Mouse (Mus musculus) c-Kit-positive CD71-positive TER-119-positive erythroid progenitor cells, embryonic 14.5 days (primary cell): ENCODE measurements around the gene Gata2.
A peak's percentile ranks its signal among the peaks of the same experiment; 100 is the strongest.
"Not testable (repeated sequence)": the region's sequence is repeated elsewhere in the genome, so short reads cannot be mapped to it uniquely, and the experiment has no call there.

Experiments used
- DNase-seq: peaks from one replicate; pipeline ENCODE4 v3.0.0-alpha.2; 2013; ENCODE audit warnings: low spot score

Gene Gata2

GRCm38 (mm10) chr6:88193433-88194052, at the start of gene Gata2:
Gene Gata2 (plus strand): TSS chr6:88193891.
- no peak for DNase-seq

- no peak for DNase-seq
Measured at GRCm38 (mm10) chr6:88145793-88146192, 47.9 kb upstream of the Gata2 start.

GRCm38 (mm10) chr6:88146576-88146975, 47.1 kb upstream of the Gata2 start:
- DNase-seq = no peak

- DNase-seq = no peak
Measured at GRCm38 (mm10) chr6:88147411-88148003, 46.2 kb upstream of the Gata2 start.

GRCm38 (mm10) chr6:88151335-88151734, 42.4 kb upstream of the Gata2 start:
- DNase-seq = no peak

GRCm38 (mm10) chr6:88152127-88152705, 41.5 kb upstream of the Gata2 start:
- DNase-seq = no peak

GRCm38 (mm10) chr6:88152979-88153378, 40.7 kb upstream of the Gata2 start:
- DNase-seq = no peak

GRCm38 (mm10) chr6:88155614-88156013, 38.1 kb upstream of the Gata2 start:
- DNase-seq = not testable (repeated sequence)

- no peak for DNase-seq
Measured at GRCm38 (mm10) chr6:88158790-88159189, 34.9 kb upstream of the Gata2 start.

GRCm38 (mm10) chr6:88166054-88166453, 27.6 kb upstream of the Gata2 start:
- no peak for DNase-seq

- no peak for DNase-seq
Measured at GRCm38 (mm10) chr6:88174191-88174590, 19.5 kb upstream of the Gata2 start.

GRCm38 (mm10) chr6:88174676-88175075, 19.0 kb upstream of the Gata2 start:
- DNase-seq = no peak

- DNase-seq = no peak
Measured at GRCm38 (mm10) chr6:88184671-88185070, 9.0 kb upstream of the Gata2 start.

GRCm38 (mm10) chr6:88188148-88188547, 5.5 kb upstream of the Gata2 start:
- no peak for DNase-seq

- DNase-seq = peak; percentile 70
Measured at GRCm38 (mm10) chr6:88189312-88190042, 4.2 kb upstream of the Gata2 start.

- no peak for DNase-seq
Measured at GRCm38 (mm10) chr6:88190043-88190309, 3.7 kb upstream of the Gata2 start.

- no peak for DNase-seq
Measured at GRCm38 (mm10) chr6:88190310-88191023, 3.2 kb upstream of the Gata2 start.

GRCm38 (mm10) chr6:88191024-88191365, 2.7 kb upstream of the Gata2 start:
- DNase-seq = no peak

GRCm38 (mm10) chr6:88191411-88192070, 2.1 kb upstream of the Gata2 start:
- DNase-seq = no peak

GRCm38 (mm10) chr6:88192756-88193155, 935 bp upstream of the Gata2 start:
- no peak for DNase-seq

- DNase-seq = no peak
Measured at GRCm38 (mm10) chr6:88194053-88194977, 624 bp downstream of the Gata2 start.
